Mouse (Mus musculus) ovary, adult 18-20 months (tissue): ENCODE measurements around the gene Lmtk2.
A peak's percentile ranks its signal among the peaks of the same experiment; 100 is the strongest.

Source experiments
- DNase-seq: peaks from one replicate; pipeline ENCODE4 v3.0.0; 2022; ENCODE audit warnings: low spot score, mixed read lengths

The Lmtk2 gene

GRCm38 (mm10) chr5:144219306-144219705 is 119.1 kb downstream of the Lmtk2 start:
- no peak for DNase-seq

- DNase-seq: no peak
These were observed 119.7 kb downstream of the Lmtk2 start for GRCm38 (mm10) chr5:144219936-144220335.

- no peak for DNase-seq
These were observed 121.1 kb downstream of the Lmtk2 start for GRCm38 (mm10) chr5:144221305-144221704.

DNA sequence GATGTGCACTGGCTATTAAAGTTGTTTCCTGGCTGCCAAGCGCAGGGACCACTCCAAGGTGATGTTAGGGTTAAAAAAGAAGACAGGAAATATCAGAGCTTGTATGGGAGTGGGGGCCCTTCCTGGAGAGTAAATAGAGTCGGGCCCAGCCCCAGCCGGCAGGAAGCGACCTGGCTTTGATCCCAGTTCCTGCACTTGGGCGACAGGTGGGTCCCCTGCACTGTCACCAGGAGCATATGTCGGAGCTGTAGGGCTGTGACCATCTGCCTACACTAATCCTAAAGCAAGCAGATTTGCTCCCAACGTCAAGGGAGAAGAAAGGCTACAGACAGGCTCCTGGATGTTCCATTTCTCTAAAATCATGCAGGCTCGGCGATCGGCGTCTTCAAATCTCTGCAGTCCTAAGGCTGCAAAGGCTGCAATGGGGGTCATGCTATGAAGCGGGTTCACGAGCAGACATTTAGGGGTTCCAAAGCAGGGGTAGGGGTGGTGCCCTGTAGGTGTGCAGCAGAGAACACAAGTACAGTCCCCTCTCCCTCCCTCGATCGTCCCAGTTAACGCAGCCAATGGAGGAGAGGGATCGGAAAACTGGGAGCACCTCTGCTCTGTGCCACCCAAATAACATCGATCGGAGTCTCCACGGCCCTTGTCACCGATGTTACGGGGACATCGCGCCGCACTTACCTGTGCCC is 122.7 kb downstream of the Lmtk2 start:
- DNase-seq: no peak

GRCm38 (mm10) chr5:144223503-144223862 is 123.2 kb downstream of the Lmtk2 start, which contains the start of gene Tecpr1:
Tecpr1 (minus strand) TSS chr5:144223615.
- peak; percentile 92 for DNase-seq

DNA sequence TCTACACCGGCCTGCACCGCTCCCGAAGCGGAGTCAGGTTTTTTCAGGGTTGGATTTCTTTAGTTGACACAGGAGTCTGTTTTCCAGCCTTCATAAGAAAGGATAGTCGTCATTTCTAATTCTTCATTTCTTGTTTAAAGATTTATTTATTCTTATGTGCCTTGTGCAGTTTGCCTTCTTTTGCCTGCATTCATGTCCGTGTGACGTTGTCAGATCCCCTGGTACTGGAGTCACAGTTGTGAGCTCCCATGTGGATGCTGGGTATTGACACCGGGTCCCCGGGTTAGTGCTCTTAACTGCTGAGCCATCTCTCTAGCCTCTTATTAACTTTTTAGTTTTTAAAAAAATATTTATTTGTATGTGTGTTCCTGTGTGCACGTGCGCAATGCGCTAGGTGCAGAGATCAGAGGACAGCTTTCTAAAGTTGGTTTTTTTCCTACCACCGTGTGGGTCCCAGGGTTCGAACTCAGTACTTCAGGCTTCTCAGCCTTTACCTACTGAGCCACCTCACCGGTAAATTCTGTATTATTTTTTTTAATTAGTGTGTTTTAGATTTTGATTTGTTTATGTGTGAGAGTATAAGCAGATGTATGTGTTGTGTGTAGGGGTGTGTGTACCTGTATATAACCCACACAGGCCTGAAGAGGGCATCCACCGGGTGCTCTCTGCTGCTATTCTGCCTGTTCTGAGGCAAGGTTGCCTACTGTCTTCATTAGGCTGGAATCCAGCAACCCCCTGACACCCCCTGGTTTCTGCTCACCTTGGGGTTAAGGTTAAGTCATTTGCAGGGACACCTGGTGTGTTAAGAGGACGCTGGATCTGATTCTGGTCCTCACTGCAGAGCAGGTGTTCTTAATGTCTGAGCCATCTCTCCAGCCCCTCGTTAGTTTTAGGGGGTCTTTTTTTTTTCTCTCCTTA is 123.9 kb downstream of the Lmtk2 start:
- DNase-seq: no peak

GRCm38 (mm10) chr5:144226220-144226619 is 126.0 kb downstream of the Lmtk2 start:
- no peak for DNase-seq

DNA sequence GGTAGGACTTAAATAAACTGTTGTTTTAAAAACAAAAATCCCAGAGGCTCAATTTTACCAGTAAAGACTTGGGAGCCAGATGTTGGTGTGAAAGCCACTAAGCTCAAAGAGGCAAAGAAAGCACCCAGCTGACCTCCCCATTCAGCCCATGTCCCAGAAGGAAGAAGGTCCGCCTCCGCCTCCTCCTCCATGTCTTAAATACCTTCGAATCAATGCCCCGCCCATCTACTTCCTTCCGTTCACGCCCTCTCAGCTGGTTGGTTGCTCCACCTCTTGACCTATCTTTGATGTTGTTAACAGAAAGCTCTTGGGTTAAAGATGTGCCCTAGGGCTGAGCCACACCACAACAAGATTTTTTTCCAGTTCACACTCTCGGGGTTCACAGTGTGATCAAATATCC is 130.0 kb downstream of the Lmtk2 start:
- DNase-seq: no peak

DNA sequence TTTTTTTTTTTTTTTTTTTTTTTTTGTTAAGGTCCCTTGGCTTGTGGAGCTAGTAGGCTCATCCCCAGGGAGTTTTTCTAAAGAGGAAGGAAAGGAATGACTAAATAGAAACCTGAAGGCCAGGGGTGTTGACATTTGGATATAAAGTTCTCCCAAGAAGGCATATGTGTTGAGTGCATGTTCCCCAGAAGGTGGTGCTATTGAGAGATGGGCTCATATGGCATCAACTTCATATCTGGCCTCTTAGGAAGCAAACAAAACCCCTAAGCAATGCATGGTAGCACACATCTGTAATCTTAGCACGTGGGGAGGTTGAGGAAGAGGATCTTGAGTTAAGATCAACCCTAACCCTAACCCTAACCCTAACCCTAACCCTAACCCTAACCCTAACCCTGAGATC is 131.2 kb downstream of the Lmtk2 start:
- no peak for DNase-seq

- DNase-seq: no peak
These were observed 132.3 kb downstream of the Lmtk2 start for GRCm38 (mm10) chr5:144232531-144232930.

DNA sequence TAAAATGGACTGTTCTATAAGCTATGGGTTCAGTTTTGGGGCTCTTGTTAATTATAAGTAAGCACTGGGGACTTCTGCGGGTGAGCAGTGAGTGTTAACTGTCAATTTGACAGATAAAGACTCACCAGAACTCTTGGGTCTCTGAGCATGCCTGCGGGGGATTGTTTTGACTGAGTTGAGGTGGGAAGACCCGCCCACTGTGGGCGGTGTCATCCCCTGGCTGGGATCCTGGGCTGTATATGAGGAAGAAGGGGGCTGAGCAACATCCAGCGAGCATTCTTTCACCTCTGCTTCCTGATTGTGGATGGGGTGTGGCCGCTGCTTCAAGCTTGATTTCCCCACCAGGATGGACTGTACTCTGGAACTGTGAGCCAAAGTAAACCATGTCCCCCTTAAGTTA is 134.0 kb downstream of the Lmtk2 start:
- DNase-seq: no peak

DNA sequence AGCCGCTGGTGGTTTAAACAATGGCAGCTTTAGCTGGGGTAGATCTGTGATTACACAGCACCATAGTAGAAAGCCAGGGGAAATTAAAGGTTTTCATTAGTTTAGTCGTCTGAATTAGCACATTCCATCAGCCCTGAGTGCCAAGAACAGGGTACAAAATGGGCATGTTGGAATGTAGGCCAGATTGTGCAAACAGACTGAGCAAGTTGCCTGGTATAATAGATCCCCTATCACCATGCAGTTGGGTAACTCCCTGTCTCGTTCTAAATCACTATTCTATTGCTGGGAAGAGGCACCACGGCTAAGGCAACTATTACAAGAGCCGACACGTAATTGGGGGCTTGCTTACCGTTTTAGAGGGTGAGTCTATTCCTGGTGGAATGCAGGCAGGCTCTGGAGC is 134.5 kb downstream of the Lmtk2 start:
- DNase-seq: no peak
